Mouse (Mus musculus): Measurements from ENCODE around the gene Gm9195.

- TF ChIP-seq CTCF (IDR thresholded peaks at IDR 0.05; ENCODE audit: low read depth, low read length): no peak
- no peak for TF ChIP-seq POLR2A (IDR thresholded peaks at IDR 0.05; ENCODE audit: extremely low read depth, insufficient read depth, low read length)
Measured at GRCm38 (mm10) chr14:72493775-72494174, 2.1 kb upstream of the Gm9195 start.

All from liver, adult 2 months (tissue).